Mouse (Mus musculus) midbrain, embryonic 13.5 days (tissue): ENCODE data around the gene Tpst2. TPM values are rescaled to one million over a fixed set of nuclear protein-coding genes. Genes with fewer than 3 reads are reported as not detected.
A peak's percentile ranks its signal among the peaks of the same experiment; 100 is the strongest.

Experiments
- ATAC-seq: fragments of 200-750 bp; cut with Nextera tagmentation; 2 replicates; pipeline ENCODE4 v1.8.0; 2017; ENCODE audit warnings: mild to moderate bottlenecking, moderate TSS enrichment, moderate library complexity
- H3K27ac ChIP-seq: fragments of 300-500 bp; sonication (generic); 2 replicates; pipeline ENCODE4 v1.5.1; 2015; ENCODE audit warnings: inconsistent platforms, mild to moderate bottlenecking, moderate library complexity
- H3K27me3 ChIP-seq: fragments of 300-500 bp; sonication (generic); 2 replicates; pipeline ENCODE4 v1.6.1; 2015; ENCODE audit warnings: mild to moderate bottlenecking, inconsistent platforms
- H3K36me3 ChIP-seq: fragments of 300-500 bp; sonication (generic); 2 replicates; pipeline ENCODE4 v1.6.1; 2015; ENCODE audit warnings: mild to moderate bottlenecking, inconsistent platforms
- H3K4me1 ChIP-seq: fragments of 300-500 bp; sonication (generic); replicated peaks from 2 replicates; pipeline ENCODE4 v1.6.1; 2015; ENCODE audit warnings: inconsistent platforms
- H3K4me2 ChIP-seq: fragments of 300-500 bp; sonication (generic); replicated peaks from 2 replicates; pipeline ENCODE4 v1.6.1; 2015; ENCODE audit warnings: moderate library complexity, mild to moderate bottlenecking, inconsistent platforms
- H3K4me3 ChIP-seq: fragments of 300-500 bp; sonication (generic); replicated peaks from 2 replicates; pipeline ENCODE4 v1.5.1; 2015; ENCODE audit warnings: mild to moderate bottlenecking, inconsistent platforms
- H3K9ac ChIP-seq: fragments of 300-500 bp; sonication (generic); replicated peaks from 2 replicates; pipeline ENCODE4 v1.6.1; 2015; ENCODE audit warnings: mild to moderate bottlenecking, inconsistent platforms
- H3K9me3 ChIP-seq: fragments of 300-500 bp; sonication (generic); 2 replicates; pipeline ENCODE4 v1.6.1; 2016; ENCODE audit warnings: mild to moderate bottlenecking, inconsistent platforms
- WGBS: fragments of 180-500 bp; shearing (Covaris S2); methylation state at CpG from one replicate; pipeline ENCODE4 v1.1.7; 2015; 5-methylcytosine and 5-hydroxymethylcytosine counted together
- polyA plus RNA-seq: library from polyadenylated mRNA; unstranded; fragments of >200 nt; fragmentation: Nextera tagmentation; extraction: Ambion mirVana; gene quantifications from 2 replicates; pipeline ENCODE4 v1.2.1, GENCODE M21; 2015

The Tpst2 gene
- polyA plus RNA-seq, 1 experiment from 2014 or later: 25.4 TPM

DNA sequence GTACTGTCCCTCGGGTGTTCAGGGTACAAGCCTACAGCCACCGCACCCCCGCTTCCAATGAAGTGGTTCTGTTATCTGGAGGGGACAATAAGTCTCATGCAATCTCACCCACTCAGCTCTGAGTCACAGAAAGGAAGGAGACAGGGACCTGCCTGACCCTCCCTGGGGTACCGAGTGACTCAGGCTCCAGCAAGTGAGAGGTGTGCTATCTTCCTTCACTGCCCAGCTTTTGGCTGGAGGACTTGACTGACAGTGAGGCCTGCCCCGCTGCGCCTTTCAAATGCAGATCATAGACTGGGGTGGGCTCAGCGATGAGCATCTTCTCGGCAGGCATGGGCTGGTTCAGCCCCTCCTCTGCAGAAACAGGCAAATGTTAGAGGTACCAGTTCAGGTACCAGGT is 18.7 kb downstream of the Tpst2 start:
- no peak overlapping the region for H3K4me2 ChIP-seq
- H3K9ac ChIP-seq: peak overlapping the region; percentile 20; the same call in 1 of the 2 replicates
- H3K9me3 ChIP-seq: no peaks in the 10 kb centered on the region
- no peak overlapping the region for H3K4me3 ChIP-seq
- no peaks in the 10 kb centered on the region for H3K36me3 ChIP-seq
- no peaks in the 10 kb centered on the region for H3K27me3 ChIP-seq
- WGBS: 25% methylated on average over 8 of the region's 8 CpGs
- H3K4me1 ChIP-seq: peaks cover 21% of the 10 kb centered on the region
- no peak overlapping the region for H3K27ac ChIP-seq
- no peak for ATAC-seq

DNA sequence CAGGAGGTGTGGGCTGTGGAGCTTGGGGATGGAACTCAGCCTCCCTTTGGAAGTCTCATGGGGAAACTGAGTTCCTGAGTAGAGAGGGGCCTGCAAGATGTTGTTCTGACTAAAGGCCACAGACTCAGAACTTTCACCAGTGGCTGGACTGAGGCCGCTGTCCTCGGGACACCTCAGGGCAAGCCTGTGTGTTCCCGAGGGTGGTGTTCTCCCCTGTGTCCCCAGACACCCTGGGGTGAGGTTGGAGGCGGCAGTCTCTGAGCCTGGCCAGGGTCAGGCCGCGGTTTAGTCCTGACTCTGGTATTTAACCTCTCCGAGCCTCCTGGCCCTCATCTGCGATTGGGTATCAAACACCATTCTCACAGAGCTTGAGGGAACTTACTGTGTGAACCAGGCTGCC is 19.1 kb downstream of the Tpst2 start:
- Histone ChIP-seq H3K9ac (peak overlapping the region; percentile 20; the same call in 1 of the 2 replicates), H3K36me3 (no peaks in the 10 kb centered on the region), H3K27me3 (no peaks in the 10 kb centered on the region), H3K27ac (no peak overlapping the region), H3K9me3 (no peaks in the 10 kb centered on the region), H3K4me2 (no peak overlapping the region), H3K4me1 (peaks cover 21% of the 10 kb centered on the region), H3K4me3 (no peak overlapping the region)
- no peak for ATAC-seq
- WGBS: 59% methylated on average over 8 of the region's 8 CpGs

GRCm38 (mm10) chr5:112296404-112297181 is 20.1 kb downstream of the Tpst2 start:
- Histone ChIP-seq H3K4me3 (no peak overlapping the region), H3K4me1 (peaks cover 21% of the 10 kb centered on the region), H3K9me3 (no peaks in the 10 kb centered on the region), H3K4me2 (no peak overlapping the region), H3K27me3 (no peaks in the 10 kb centered on the region), H3K9ac (0 out of 2 replicates have a peak overlapping the region, but pooled peaks have one; percentile 2), H3K27ac (no peak overlapping the region), H3K36me3 (no peaks in the 10 kb centered on the region)
- ATAC-seq: no peak
- WGBS: 85% methylated on average over 6 of the region's 6 CpGs

DNA sequence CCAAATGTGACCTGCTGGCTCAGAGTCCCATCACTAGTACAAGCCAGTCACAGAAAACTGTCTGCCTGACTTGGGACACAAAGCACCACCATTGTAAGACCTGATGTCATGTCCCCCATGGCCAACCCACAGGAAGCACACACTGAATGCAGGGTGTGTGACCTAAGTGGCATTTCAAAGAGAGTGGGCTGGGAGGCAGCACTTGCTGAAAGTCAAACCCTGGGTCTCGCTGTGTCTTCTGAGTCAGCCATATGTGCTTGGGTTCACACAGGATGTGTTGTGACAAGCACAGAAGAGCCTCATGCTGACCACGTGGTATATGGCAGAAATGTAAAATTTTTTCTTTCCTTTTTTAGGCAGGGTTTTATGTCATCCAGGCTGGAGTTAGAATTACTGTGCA is 20.8 kb downstream of the Tpst2 start:
- 90% methylated on average over 2 of the region's 2 CpGs for WGBS
- Histone ChIP-seq H3K4me2 (no peak overlapping the region), H3K9ac (0 out of 2 replicates have a peak overlapping the region, but pooled peaks have one; percentile 2), H3K9me3 (no peaks in the 10 kb centered on the region), H3K27me3 (no peaks in the 10 kb centered on the region), H3K27ac (no peak overlapping the region), H3K36me3 (no peaks in the 10 kb centered on the region), H3K4me3 (no peak overlapping the region), H3K4me1 (peaks cover 20% of the 10 kb centered on the region)
- ATAC-seq: no peak

DNA sequence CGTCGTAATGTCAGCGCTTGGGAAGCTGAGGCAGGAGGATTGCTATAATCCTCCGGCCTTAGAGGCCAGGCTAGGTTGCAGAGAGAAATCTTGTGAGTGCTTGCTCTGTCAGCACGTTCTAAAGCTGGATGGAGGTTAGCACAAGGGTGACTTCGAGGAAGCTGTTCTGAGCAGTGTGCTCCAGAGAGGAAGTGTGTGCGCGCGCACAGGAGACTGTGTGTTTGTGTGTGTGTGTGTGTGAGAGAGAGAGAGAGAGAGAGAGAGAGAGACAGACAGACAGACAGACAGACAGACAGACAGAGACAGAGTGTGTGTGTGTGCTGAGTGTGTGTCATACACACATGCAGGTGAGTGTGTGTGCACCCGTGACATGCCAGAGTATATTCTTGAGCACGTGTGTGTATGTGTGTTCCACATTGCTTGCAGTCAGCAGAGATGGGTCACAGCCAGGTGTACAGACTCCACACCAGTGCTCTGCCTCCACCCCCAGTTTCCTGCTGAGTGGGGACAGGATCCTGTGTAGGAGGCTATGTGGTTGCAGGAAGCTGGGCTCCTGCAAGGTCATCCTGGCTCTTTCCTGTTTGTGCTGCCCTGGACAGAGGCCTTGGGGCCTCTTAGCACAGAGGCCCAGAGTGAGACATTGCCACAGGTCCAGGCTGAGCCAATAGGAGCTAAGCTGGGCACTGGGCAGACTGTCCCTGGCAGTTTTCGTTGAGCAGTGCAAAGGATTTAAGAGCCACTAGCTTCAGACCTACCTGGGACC is 21.9 kb downstream of the Tpst2 start:
- H3K9ac ChIP-seq: no peak overlapping the region
- no peaks in the 10 kb centered on the region for H3K9me3 ChIP-seq
- WGBS: 94% methylated on average over 12 of the region's 12 CpGs
- H3K4me2 ChIP-seq: no peak overlapping the region
- no peaks in the 10 kb centered on the region for H3K27me3 ChIP-seq
- H3K27ac ChIP-seq: no peak overlapping the region
- no peak overlapping the region for H3K4me3 ChIP-seq
- H3K36me3 ChIP-seq: no peaks in the 10 kb centered on the region
- peaks cover 16% of the 10 kb centered on the region for H3K4me1 ChIP-seq
- no peak for ATAC-seq

DNA sequence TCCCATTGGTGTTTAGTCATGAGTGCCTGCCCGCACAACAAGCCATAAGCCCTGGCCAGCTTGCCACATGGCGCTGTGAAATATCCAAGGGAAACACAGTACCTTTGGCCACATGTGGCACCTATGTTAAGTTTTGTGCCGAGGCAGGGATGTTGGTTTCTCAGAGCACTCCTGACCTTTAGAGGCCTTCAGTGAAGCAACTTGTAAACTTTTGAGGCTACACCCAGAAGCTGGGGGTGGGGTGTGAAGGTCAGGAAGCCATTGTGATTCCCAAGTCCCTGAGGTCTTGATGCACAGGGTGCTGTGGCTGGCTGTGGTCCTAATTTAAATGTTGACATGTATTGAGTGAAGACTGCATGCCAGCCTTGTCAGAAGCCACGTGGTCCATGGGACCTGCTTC is 22.9 kb downstream of the Tpst2 start:
- H3K4me2 ChIP-seq: no peak overlapping the region
- no peak overlapping the region for H3K27ac ChIP-seq
- H3K27me3 ChIP-seq: no peaks in the 10 kb centered on the region
- no peaks in the 10 kb centered on the region for H3K36me3 ChIP-seq
- no peaks in the 10 kb centered on the region for H3K9me3 ChIP-seq
- 87% methylated on average over 4 of the region's 4 CpGs for WGBS
- H3K9ac ChIP-seq: no peak overlapping the region
- H3K4me3 ChIP-seq: no peak overlapping the region
- H3K4me1 ChIP-seq: peaks cover 13% of the 10 kb centered on the region
- no peak for ATAC-seq

DNA sequence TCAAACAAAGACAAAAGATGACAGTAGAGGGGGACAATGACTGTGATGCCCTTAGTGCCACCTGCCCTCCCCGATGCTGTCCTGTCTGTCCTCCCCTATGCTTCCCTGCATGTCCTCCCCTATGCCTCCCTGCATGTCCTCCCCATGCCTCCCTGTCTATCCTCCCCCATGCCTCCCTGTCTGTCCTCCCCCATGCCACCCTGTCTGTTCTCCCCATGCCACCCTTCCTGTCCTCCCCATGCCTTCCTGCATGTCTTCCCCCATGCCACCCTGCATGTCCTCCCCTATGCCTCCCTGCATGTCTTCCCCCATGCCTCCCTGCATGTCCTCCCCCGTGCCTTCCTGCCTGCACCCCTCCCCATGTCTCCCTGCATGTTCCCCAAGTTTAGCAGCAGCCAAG is 23.6 kb downstream of the Tpst2 start:
- no peaks in the 10 kb centered on the region for H3K9me3 ChIP-seq
- no peak overlapping the region for H3K4me3 ChIP-seq
- 93% methylated on average over 2 of the region's 2 CpGs for WGBS
- ATAC-seq: no peak
- no peak overlapping the region for H3K9ac ChIP-seq
- no peaks in the 10 kb centered on the region for H3K36me3 ChIP-seq
- H3K4me2 ChIP-seq: no peak overlapping the region
- no peaks in the 10 kb centered on the region for H3K27me3 ChIP-seq
- no peak overlapping the region for H3K27ac ChIP-seq
- H3K4me1 ChIP-seq: peaks cover 6% of the 10 kb centered on the region

GRCm38 (mm10) chr5:112300721-112301308 is 24.3 kb downstream of the Tpst2 start:
- Histone ChIP-seq H3K27me3 (no peaks in the 10 kb centered on the region), H3K4me2 (no peak overlapping the region), H3K9me3 (no peaks in the 10 kb centered on the region), H3K4me1 (no peaks in the 10 kb centered on the region), H3K4me3 (no peak overlapping the region), H3K27ac (no peak overlapping the region), H3K36me3 (no peaks in the 10 kb centered on the region), H3K9ac (no peak overlapping the region)
- ATAC-seq: no peak
- 92% methylated on average over 6 of the region's 6 CpGs for WGBS

GRCm38 (mm10) chr5:112301694-112302093 is 25.2 kb downstream of the Tpst2 start:
- 88% methylated on average over 4 of the region's 4 CpGs for WGBS
- Histone ChIP-seq H3K4me1 (no peaks in the 10 kb centered on the region), H3K27ac (no peak overlapping the region), H3K27me3 (no peaks in the 10 kb centered on the region), H3K4me2 (no peak overlapping the region), H3K4me3 (no peak overlapping the region), H3K36me3 (no peaks in the 10 kb centered on the region), H3K9me3 (no peaks in the 10 kb centered on the region), H3K9ac (no peak overlapping the region)
- no peak for ATAC-seq

- WGBS: 88% methylated on average over 5 of the region's 5 CpGs
Measured at GRCm38 (mm10) chr5:112302310-112302709, 25.8 kb downstream of the Tpst2 start.

GRCm38 (mm10) chr5:112305842-112306241 is 29.4 kb downstream of the Tpst2 start:
- H3K27me3 ChIP-seq: no peaks in the 10 kb centered on the region
- no peaks in the 10 kb centered on the region for H3K4me1 ChIP-seq
- no peaks in the 10 kb centered on the region for H3K9me3 ChIP-seq
- H3K36me3 ChIP-seq: peaks cover 35% of the 10 kb centered on the region
- 58% methylated on average over 5 of the region's 5 CpGs for WGBS
- no peak overlapping the region for H3K4me3 ChIP-seq
- H3K4me2 ChIP-seq: no peak overlapping the region
- ATAC-seq: no peak
- H3K9ac ChIP-seq: peak overlapping the region; percentile 36; the same call in 1 of the 2 replicates
- no peak overlapping the region for H3K27ac ChIP-seq

More at GRCm38 (mm10) chr5:112302310-112302709, 25.8 kb downstream of the Tpst2 start:
- Histone ChIP-seq H3K27ac (no peak overlapping the region), H3K4me2 (no peak overlapping the region), H3K27me3 (no peaks in the 10 kb centered on the region), H3K9me3 (no peaks in the 10 kb centered on the region), H3K4me3 (no peak overlapping the region), H3K4me1 (no peaks in the 10 kb centered on the region), H3K36me3 (peaks cover 2% of the 10 kb centered on the region; the same call in 1 of the 2 replicates), H3K9ac (no peak overlapping the region)
- no peak for ATAC-seq
